Comparison of ENCODE assay signal across 8 mouse cellular contexts in the genomic region with DNA sequence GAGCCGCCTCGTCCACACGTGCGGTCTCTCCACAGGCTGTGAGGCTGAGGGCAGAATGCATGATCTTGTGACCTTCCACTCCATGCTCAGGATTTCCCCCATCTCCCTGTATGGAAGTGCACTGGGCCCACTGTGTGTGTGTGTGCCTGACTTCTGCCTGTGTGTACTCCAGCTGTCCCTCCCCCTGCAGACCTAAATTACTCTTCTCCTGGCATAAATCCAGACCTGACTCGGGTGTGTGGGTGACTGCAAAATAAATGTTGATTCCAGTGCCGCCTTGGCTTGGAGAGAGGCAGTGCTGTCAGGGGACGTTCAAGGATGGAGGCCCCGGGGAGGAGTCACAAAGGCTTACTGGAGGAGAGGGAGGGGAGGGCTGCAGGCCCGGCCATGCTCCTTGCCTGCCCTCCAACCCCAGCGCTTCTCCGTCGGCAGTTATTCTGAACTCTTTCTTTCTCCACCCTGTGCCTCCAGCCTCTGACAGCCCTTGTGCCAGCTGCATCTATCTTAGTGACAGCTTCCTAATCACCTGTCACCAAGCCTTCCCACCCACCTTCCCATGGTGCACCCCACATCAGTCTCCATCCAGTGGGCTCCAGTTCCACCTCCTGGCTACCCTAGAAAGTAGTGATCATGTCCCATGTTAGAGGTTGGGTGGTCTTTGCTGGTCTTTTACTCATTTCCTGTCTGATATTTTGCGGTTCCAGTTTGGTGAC. TPM values are rescaled to one million over a fixed set of nuclear protein-coding genes. Genes with fewer than 3 reads are reported as not detected.
DNase-seq lines count a peak whose midpoint lies in the region; ATAC-seq and TF ChIP-seq lines count a peak whose summit lies in the region.

No protein-coding gene starts in this region.

- TF ChIP-seq POLR2A in CH12.LX (IDR thresholded peaks at IDR 0.05; ENCODE audit: low read depth, low read length): no peak
- TF ChIP-seq POLR2A in olfactory bulb, adult 2 months (IDR thresholded peaks at IDR 0.05; ENCODE audit: insufficient read depth, low read depth, low read length): no peak

- H3K4me2 ChIP-seq in CH12.LX (ENCODE audit: insufficient read depth, low read depth, poor library complexity, severe bottlenecking): 0 out of 2 replicates have a peak overlapping the region, but pooled peaks have one; percentile 2
- H3K4me2 ChIP-seq in intestine, embryonic 16.5 days (ENCODE audit: low read depth, low read length): no peak overlapping the region
- peak overlapping the region; percentile 21; the same call in 1 of the 2 replicates for H3K4me2 ChIP-seq in limb, embryonic 13.5 days (replicated peaks)

- TF ChIP-seq EP300 in CH12.LX (IDR thresholded peaks at IDR 0.05; ENCODE audit: low read length): no peak

- peak; percentile 70 for ATAC-seq in intestine, embryonic 16.5 days
- ATAC-seq in limb, embryonic 13.5 days (ENCODE audit: low FRiP score, low read depth): 0 out of 2 replicates have a peak, but pooled peaks have one; percentile 25

- no peaks in the 10 kb centered on the region for H3K9me3 ChIP-seq in CH12.LX (replicated peaks; ENCODE audit: low read length)
- H3K9me3 ChIP-seq in intestine, embryonic 16.5 days (ENCODE audit: control insufficient read depth, low read length): no peaks in the 10 kb centered on the region
- H3K9me3 ChIP-seq in limb, embryonic 13.5 days: no peaks in the 10 kb centered on the region

- peak overlapping the region in 1 of 3 experiments; percentile 3 for H3K4me3 ChIP-seq in CH12.LX (replicated peaks in 1 of 3; ENCODE audit: low read depth in 2 of 3, low read length in 2 of 3, poor library complexity in 1 of 3)
- no peak overlapping the region for H3K4me3 ChIP-seq in intestine, embryonic 16.5 days (ENCODE audit: low read length)
- no peak overlapping the region for H3K4me3 ChIP-seq in limb, embryonic 13.5 days
- H3K4me3 ChIP-seq in olfactory bulb, adult 2 months (ENCODE audit: insufficient read depth, low read depth, low read length): no peak overlapping the region

- H3K79me2 ChIP-seq in CH12.LX (replicated peaks; ENCODE audit: control insufficient read depth, extremely low read depth, insufficient read depth, poor library complexity, severe bottlenecking): 0 out of 2 replicates have a peak, but pooled peaks cover 5% of the 10 kb centered on the region

- TF ChIP-seq RAD21 in CH12.LX (IDR thresholded peaks at IDR 0.05; ENCODE audit: low read depth, low read length): no peak

- no peaks in the 10 kb centered on the region for H3K27me3 ChIP-seq in CH12.LX (replicated peaks)
- H3K27me3 ChIP-seq in intestine, embryonic 16.5 days (replicated peaks; ENCODE audit: control insufficient read depth, insufficient read depth, low read length): no peaks in the 10 kb centered on the region
- no peaks in the 10 kb centered on the region for H3K27me3 ChIP-seq in limb, embryonic 13.5 days

- no peak for TF ChIP-seq CTCF in CH12.LX (conservative IDR thresholded peaks at IDR 0.05 in 1 of 2, IDR thresholded peaks at IDR 0.05 in 1 of 2; ENCODE audit: low read depth in 2 of 2, low read length in 2 of 2)
- TF ChIP-seq CTCF in olfactory bulb, adult 2 months (IDR thresholded peaks at IDR 0.05; ENCODE audit: insufficient read depth, low read depth, low read length): no peak

- in situ Hi-C loops in CH12.LX (cut with MboI; ENCODE audit: low pct_ligation_motif_present, low pct_unique_long_range_greater_than_20kb, low sequenced_read_pairs): no loop called here

- peaks cover 53 to 98% of the 10 kb centered on the region in 2 experiments for H3K4me1 ChIP-seq in CH12.LX (ENCODE audit: control insufficient read depth in 1 of 2, insufficient read depth in 2 of 2)
- H3K4me1 ChIP-seq in intestine, embryonic 16.5 days (ENCODE audit: control insufficient read depth, insufficient read depth, low read length): peaks cover 30% of the 10 kb centered on the region
- peaks cover 44% of the 10 kb centered on the region for H3K4me1 ChIP-seq in limb, embryonic 13.5 days
- peaks cover 68% of the 10 kb centered on the region for H3K4me1 ChIP-seq in olfactory bulb, adult 2 months (ENCODE audit: control insufficient read depth, insufficient read depth, low read length)

- peaks cover 0 to 17% of the 10 kb centered on the region in 2 experiments for H3K36me3 ChIP-seq in CH12.LX (replicated peaks in 1 of 2; ENCODE audit: control insufficient read depth in 1 of 2, insufficient read depth in 1 of 2, low read length in 1 of 2)
- H3K36me3 ChIP-seq in intestine, embryonic 16.5 days (ENCODE audit: control insufficient read depth, insufficient read depth, low read length): no peaks in the 10 kb centered on the region
- no peaks in the 10 kb centered on the region for H3K36me3 ChIP-seq in limb, embryonic 13.5 days

- peak overlapping the region; percentile 33 for H3K27ac ChIP-seq in CH12.LX (ENCODE audit: insufficient read depth, low read depth)
- peak overlapping the region; percentile 58 for H3K27ac ChIP-seq in intestine, embryonic 16.5 days (ENCODE audit: low read length)
- H3K27ac ChIP-seq in limb, embryonic 13.5 days: no peak overlapping the region; the same call in 1 of the 2 replicates
- peak overlapping the region; percentile 87 for H3K27ac ChIP-seq in olfactory bulb, adult 2 months (ENCODE audit: insufficient read depth, low read depth, low read length)

- dilution Hi-C loops in CH12.LX (cut with MboI; ENCODE audit: extremely low pct_ligation_motif_present, extremely low pct_unique_long_range_greater_than_20kb, low sequenced_read_pairs): no loop called here

- 18% methylated on average over 13 of the region's 13 CpGs for WGBS in intestine, embryonic 16.5 days
- 15% methylated on average over 13 of the region's 13 CpGs for WGBS in limb, embryonic 13.5 days
- 9% methylated on average over 13 of the region's 13 CpGs for WGBS in olfactory bulb, adult 2 months

- DNase-seq in CH12.LX (ENCODE audit: extremely low read depth): no peak
- DNase-seq in adrenal gland, postnatal 10 days: peak; percentile 73
- peak; percentile 59 to 72 for DNase-seq in frontal cortex, postnatal 10 days (ENCODE audit: low spot score in 2 of 2)
- DNase-seq in cerebellum, postnatal 14 days: no peak
- DNase-seq in cerebellum, adult 11-12 months: no peak

- H3K9ac ChIP-seq in CH12.LX (ENCODE audit: insufficient read depth, low read depth): no peak overlapping the region
- peak overlapping the region; percentile 17; the same call in 1 of the 2 replicates for H3K9ac ChIP-seq in intestine, embryonic 16.5 days (ENCODE audit: low read depth, low read length)
- no peak overlapping the region for H3K9ac ChIP-seq in limb, embryonic 13.5 days

TF ChIP-seq in CH12.LX, 34 proteins besides CTCF, POLR2A, EP300 and RAD21:
- TF ChIP-seq ZKSCAN1 (IDR thresholded peaks at IDR 0.05; ENCODE audit: borderline replicate concordance, low read depth, low read length): no peak
- no peak for TF ChIP-seq E2F4 (IDR thresholded peaks at IDR 0.05; ENCODE audit: insufficient replicate concordance, low read depth, low read length)
- no peak for TF ChIP-seq RCOR1 (conservative IDR thresholded peaks at IDR 0.05; ENCODE audit: low read depth, low read length)
- TF ChIP-seq CHD2 (IDR thresholded peaks at IDR 0.05; ENCODE audit: low read length): no peak
- TF ChIP-seq ZNF384 (IDR thresholded peaks at IDR 0.05; ENCODE audit: low read depth, low read length): no peak
- TF ChIP-seq MAZ (IDR thresholded peaks at IDR 0.05; ENCODE audit: low read depth, low read length): no peak
- TF ChIP-seq PAX5 (IDR thresholded peaks at IDR 0.05; ENCODE audit: low read length): no peak
- no peak for TF ChIP-seq CHD1 (IDR thresholded peaks at IDR 0.05; ENCODE audit: low read depth, low read length)
- peak; percentile 70 for TF ChIP-seq BHLHE40 (IDR thresholded peaks at IDR 0.05; ENCODE audit: low read depth, low read length)
- no peak for TF ChIP-seq ELF1 (IDR thresholded peaks at IDR 0.05; ENCODE audit: low read depth, low read length)
- no peak for TF ChIP-seq POLR2AphosphoS2 (IDR thresholded peaks at IDR 0.05; ENCODE audit: low read depth, low read length)
- TF ChIP-seq SMC3 (IDR thresholded peaks at IDR 0.05; ENCODE audit: low read depth, low read length): no peak
- TF ChIP-seq UBTF (IDR thresholded peaks at IDR 0.05; ENCODE audit: low read depth, low read length): no peak
- 0 out of 2 replicates have a peak, but pooled peaks have one; percentile 5 for TF ChIP-seq ETS1 (conservative IDR thresholded peaks at IDR 0.05; ENCODE audit: low read depth, low read length)
- 0 out of 2 replicates have a peak, but pooled peaks have one; percentile 10 for TF ChIP-seq MEF2A (IDR thresholded peaks at IDR 0.05; ENCODE audit: borderline replicate concordance, low read depth, low read length)
- TF ChIP-seq NRF1 (IDR thresholded peaks at IDR 0.05; ENCODE audit: low read depth, low read length): no peak
- no peak for TF ChIP-seq USF1 (IDR thresholded peaks at IDR 0.05; ENCODE audit: low read depth, low read length)
- no peak for TF ChIP-seq HCFC1 (IDR thresholded peaks at IDR 0.05; ENCODE audit: low read depth, low read length)
TF ChIP-seq in CH12.LX: peak in this region for 3.

RNA-seq across cellular contexts. Expression of a gene that starts 45.2 kb away (rescaled TPM):
- total RNA-seq in CH12.LX (2012; rRNA removed) (16.2 and 16.3 TPM in 2 replicates), CH12.LX (2014; rRNA removed) (6.1 and 7.6 TPM in 2 replicates)
- polyA plus RNA-seq in CH12.LX (2012; ENCODE audit: insufficient read length, low read depth): 12.1 and 14.4 TPM in 2 replicates
- total RNA-seq in adrenal gland, postnatal 10 days (2021): 10 to 100 TPM; 18.7 to 26.9 TPM
- polyA plus RNA-seq in intestine, embryonic 16.5 days (2015; fragmentation: Nextera tagmentation; extraction: Ambion mirVana): 12.2 and 12.4 TPM in 2 replicates
- 15.0 and 15.9 TPM in 2 replicates for polyA plus RNA-seq in limb, embryonic 13.5 days (2015; fragmentation: Nextera tagmentation; extraction: Ambion mirVana)
- not detected in 2 replicates for polyA plus RNA-seq in olfactory bulb, adult 2 months (2012; ENCODE audit: insufficient read depth, insufficient read length, low replicate concordance, missing spikeins)

RNA-seq across cellular contexts. Expression of a gene that starts 45.4 kb away (rescaled TPM):
- total RNA-seq in CH12.LX (2012; rRNA removed) (71.1 and 96.4 TPM in 2 replicates), CH12.LX (2014; rRNA removed) (20.8 and 21.5 TPM in 2 replicates)
- polyA plus RNA-seq in CH12.LX (2012; ENCODE audit: insufficient read length, low read depth): 13.6 and 21.1 TPM in 2 replicates
- 100 to 1,000 TPM; 386 to 496 TPM for total RNA-seq in adrenal gland, postnatal 10 days (2021)
- polyA plus RNA-seq in intestine, embryonic 16.5 days (2015; fragmentation: Nextera tagmentation; extraction: Ambion mirVana): 540 and 585 TPM in 2 replicates
- polyA plus RNA-seq in limb, embryonic 13.5 days (2015; fragmentation: Nextera tagmentation; extraction: Ambion mirVana): 619 and 631 TPM in 2 replicates
- polyA plus RNA-seq in olfactory bulb, adult 2 months (2012; ENCODE audit: insufficient read depth, insufficient read length, low replicate concordance, missing spikeins): not detected in 2 replicates

Comparison
In these comparisons a context has a peak if more than half of its experiments do, and no peak if none do; other contexts are left out.
1. DNase-seq: peak in adrenal gland, postnatal 10 days (single experiment) and frontal cortex, postnatal 10 days (2 of 2); none in CH12.LX (single experiment), cerebellum, postnatal 14 days (0 of 2) and cerebellum, adult 11-12 months (single experiment).